Mouse (Mus musculus) olfactory bulb, adult 2 months (tissue): ENCODE data around the gene AC109138.7. TPM values are rescaled to one million over a fixed set of nuclear protein-coding genes. Genes with fewer than 3 reads are reported as not detected.

Experiments
- H3K27ac ChIP-seq: fragments of 200-500 bp; 2 replicates; pipeline ENCODE4 v1.5.1; 2012; ENCODE audit warnings: low read depth, low read length; ENCODE audit not compliant: insufficient read depth
- H3K4me1 ChIP-seq: fragments of 200-500 bp; 2 replicates; pipeline ENCODE4 v1.6.1; 2012; ENCODE audit warnings: low read length; ENCODE audit not compliant: control insufficient read depth, insufficient read depth
- H3K4me3 ChIP-seq: fragments of 200-500 bp; 2 replicates; pipeline ENCODE4 v1.5.1; 2012; ENCODE audit warnings: mild to moderate bottlenecking, low read depth, low read length, moderate library complexity; ENCODE audit not compliant: insufficient read depth
- CTCF ChIP-seq: fragments of 200-500 bp; IDR thresholded peaks from 2 replicates; pipeline ENCODE4 v1.5.1; 2012; ENCODE audit warnings: low read depth, mild to moderate bottlenecking, low read length, moderate library complexity; ENCODE audit not compliant: insufficient read depth
- POLR2A ChIP-seq: fragments of 200-500 bp; IDR thresholded peaks from 2 replicates; pipeline ENCODE4 v1.6.1; 2012; ENCODE audit warnings: mild to moderate bottlenecking, low read depth, low read length, moderate library complexity; ENCODE audit not compliant: insufficient read depth
- WGBS: fragments of 180-500 bp; shearing (Covaris S2); methylation state at CpG from one replicate; pipeline ENCODE4 v1.1.7; 2018; 5-methylcytosine and 5-hydroxymethylcytosine counted together
- polyA plus RNA-seq: library from polyadenylated mRNA; stranded (reverse); fragments of >200 nt; gene quantifications from 2 replicates; pipeline ENCODE4 v1.2.4, GENCODE M21; 2012; ENCODE audit warnings: low replicate concordance; ENCODE audit not compliant: missing spikeins, insufficient read depth, insufficient read length

Gene AC109138.7
- polyA plus RNA-seq, 1 experiment: not detected

- peaks cover 22% of the 10 kb centered on the region for H3K4me1 ChIP-seq
- 27% methylated on average over 7 of the region's 7 CpGs for WGBS
- H3K4me3 ChIP-seq: peak overlapping the region; percentile 62
- no peak overlapping the region for H3K27ac ChIP-seq
- no peak for TF ChIP-seq CTCF
- no peak for TF ChIP-seq POLR2A
Observed at GRCm38 (mm10) chr19:4202149-4202548, 12.0 kb upstream of the AC109138.7 start.

- peaks cover 22% of the 10 kb centered on the region for H3K4me1 ChIP-seq
- no peak overlapping the region for H3K4me3 ChIP-seq
- TF ChIP-seq POLR2A: no peak
- no peak for TF ChIP-seq CTCF
- 61% methylated on average over 3 of the region's 3 CpGs for WGBS
- no peak overlapping the region for H3K27ac ChIP-seq
Observed at GRCm38 (mm10) chr19:4203148-4203547, 11.0 kb upstream of the AC109138.7 start.

- WGBS: 54% methylated on average over 13 of the region's 13 CpGs
- Histone ChIP-seq H3K4me1 (peaks cover 22% of the 10 kb centered on the region), H3K4me3 (no peak overlapping the region), H3K27ac (no peak overlapping the region)
- TF ChIP-seq CTCF (no peak), POLR2A (no peak)
Observed at GRCm38 (mm10) chr19:4203604-4204326, 10.4 kb upstream of the AC109138.7 start.

GRCm38 (mm10) chr19:4204889-4205288 is 9.3 kb upstream of the AC109138.7 start:
- no peak for TF ChIP-seq CTCF
- no peak for TF ChIP-seq POLR2A
- H3K27ac ChIP-seq: no peak overlapping the region
- peaks cover 22% of the 10 kb centered on the region for H3K4me1 ChIP-seq
- no peak overlapping the region for H3K4me3 ChIP-seq
- 54% methylated on average over 4 of the region's 4 CpGs for WGBS

- 0% methylated on average over 2 of the region's 2 CpGs for WGBS
- no peak for TF ChIP-seq POLR2A
- TF ChIP-seq CTCF: peak; percentile 89
- Histone ChIP-seq H3K4me1 (peaks cover 9% of the 10 kb centered on the region), H3K4me3 (no peak overlapping the region), H3K27ac (no peak overlapping the region)
Observed at GRCm38 (mm10) chr19:4206971-4207370, 7.2 kb upstream of the AC109138.7 start.

GRCm38 (mm10) chr19:4208563-4208962 is 5.6 kb upstream of the AC109138.7 start:
- 83% methylated on average over 5 of the region's 5 CpGs for WGBS
- no peak for TF ChIP-seq CTCF
- Histone ChIP-seq H3K27ac (no peak overlapping the region), H3K4me3 (no peak overlapping the region), H3K4me1 (peaks cover 8% of the 10 kb centered on the region)

GRCm38 (mm10) chr19:4211891-4212588 is 2.1 kb upstream of the AC109138.7 start:
- H3K4me1 ChIP-seq: peaks cover 28% of the 10 kb centered on the region
- TF ChIP-seq CTCF (no peak), POLR2A (no peak)
- no peak overlapping the region for H3K27ac ChIP-seq
- H3K4me3 ChIP-seq: no peak overlapping the region
- 70% methylated on average over 4 of the region's 4 CpGs for WGBS

- Histone ChIP-seq H3K4me3 (no peak overlapping the region), H3K27ac (no peak overlapping the region), H3K4me1 (peaks cover 28% of the 10 kb centered on the region)
- WGBS: 32% methylated on average over 9 of the region's 9 CpGs
- TF ChIP-seq CTCF (no peak), POLR2A (no peak)
Observed at GRCm38 (mm10) chr19:4213524-4213974, 608 bp upstream of the AC109138.7 start.

- H3K4me1 ChIP-seq: peaks cover 28% of the 10 kb centered on the region
- TF ChIP-seq POLR2A (no peak), CTCF (no peak)
- H3K4me3 ChIP-seq: peak overlapping the region; percentile 49
- H3K27ac ChIP-seq: no peak overlapping the region
- under 1% methylated on average over 64 of the region's 81 CpGs for WGBS
Observed at GRCm38 (mm10) chr19:4214771-4215450, 754 bp downstream of the AC109138.7 start.
